Mouse (Mus musculus): ENCODE data around the gene Galnt16.

Gene Galnt16

GRCm38 (mm10) chr12:80654659-80655025, 136.6 kb downstream of the Galnt16 start:
- DNase-seq (ENCODE audit: extremely low spot score, low read depth, low spot score) = no peak

GRCm38 (mm10) chr12:80658661-80659060, 140.6 kb downstream of the Galnt16 start:
- DNase-seq (ENCODE audit: extremely low spot score, low read depth, low spot score) = no peak

- no peak for DNase-seq (ENCODE audit: extremely low spot score, low read depth, low spot score)
Measured at GRCm38 (mm10) chr12:80662322-80662721, 144.2 kb downstream of the Galnt16 start.

- DNase-seq (ENCODE audit: extremely low spot score, low read depth, low spot score) = no peak
Measured at GRCm38 (mm10) chr12:80663935-80664334, 145.9 kb downstream of the Galnt16 start.

- DNase-seq (ENCODE audit: extremely low spot score, low read depth, low spot score) = no peak
Measured at GRCm38 (mm10) chr12:80668391-80668790, 150.3 kb downstream of the Galnt16 start.

- peak; percentile 28 for DNase-seq (ENCODE audit: extremely low spot score, low read depth, low spot score)
Measured at GRCm38 (mm10) chr12:80673170-80673569, 155.1 kb downstream of the Galnt16 start.
